Mouse (Mus musculus): ENCODE results near the gene Gm28043.

Gm28043 gene

DNA sequence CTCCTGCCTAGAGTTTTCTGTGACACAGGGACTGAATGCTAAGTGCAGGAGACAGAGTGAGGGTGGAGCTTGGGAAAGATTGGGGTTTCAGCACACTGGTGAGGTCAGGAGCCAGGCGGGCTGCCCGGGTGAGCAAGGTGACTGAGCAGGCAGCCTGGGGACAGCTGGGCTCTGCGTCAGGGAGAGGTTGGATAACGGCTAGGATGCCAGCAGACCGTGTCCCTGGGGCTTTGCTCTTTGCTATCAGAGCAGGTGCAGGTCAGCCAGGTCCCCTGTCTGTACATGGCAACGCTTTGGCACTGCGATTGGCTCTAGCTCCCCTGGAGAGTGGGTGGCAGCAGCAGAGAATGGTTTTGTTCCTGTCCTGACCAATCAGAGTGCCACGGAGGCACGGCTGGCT is 12.6 kb downstream of the Gm28043 start:
- no peak for DNase-seq (ENCODE audit: low read depth)

GRCm38 (mm10) chr17:29628946-29629345 is 14.3 kb downstream of the Gm28043 start:
- DNase-seq (ENCODE audit: low read depth): no peak

DNA sequence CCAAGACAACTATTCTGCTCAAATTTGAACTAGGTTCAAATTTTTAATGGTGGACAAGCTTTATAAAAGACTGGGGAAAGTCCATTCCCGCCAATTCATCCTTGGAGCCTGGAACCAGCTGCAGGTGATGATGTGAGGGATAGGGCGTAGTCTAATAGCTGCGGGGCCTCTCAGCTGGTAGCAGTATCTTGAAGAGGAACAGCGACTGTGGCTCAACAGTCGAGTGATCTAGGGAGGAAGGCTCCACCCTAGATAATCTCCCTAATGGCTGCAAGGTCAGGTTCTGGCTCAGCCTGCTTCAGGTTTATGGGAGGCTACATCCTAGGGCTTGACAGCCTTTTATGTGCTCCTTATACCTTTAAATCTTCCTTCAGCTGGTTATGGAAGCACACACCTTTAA is 14.9 kb downstream of the Gm28043 start:
- no peak for DNase-seq (ENCODE audit: low read depth)

GRCm38 (mm10) chr17:29632312-29632711 is 17.6 kb downstream of the Gm28043 start:
- no peak for DNase-seq (ENCODE audit: low read depth)

DNA sequence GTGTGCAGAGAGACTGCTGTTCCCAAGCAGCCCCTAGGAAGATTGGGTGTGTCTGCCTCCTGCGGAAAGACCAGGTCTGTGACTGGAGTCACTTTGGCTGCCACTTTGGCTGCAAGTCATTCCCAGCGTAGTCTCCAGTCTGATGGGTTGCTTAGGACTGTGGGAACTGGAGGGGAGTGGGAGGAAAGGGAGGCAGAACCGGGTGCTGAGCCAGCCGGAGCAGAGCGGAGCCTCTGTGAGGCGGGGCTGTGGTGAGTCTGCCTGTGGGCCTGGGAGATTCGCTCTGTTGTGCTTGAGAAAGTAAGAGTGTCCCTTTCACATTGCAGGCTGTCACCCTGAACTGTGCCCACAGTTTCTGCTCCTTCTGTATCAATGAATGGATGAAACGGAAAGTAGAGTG is 20.8 kb downstream of the Gm28043 start:
- no peak for DNase-seq (ENCODE audit: low read depth)

DNA sequence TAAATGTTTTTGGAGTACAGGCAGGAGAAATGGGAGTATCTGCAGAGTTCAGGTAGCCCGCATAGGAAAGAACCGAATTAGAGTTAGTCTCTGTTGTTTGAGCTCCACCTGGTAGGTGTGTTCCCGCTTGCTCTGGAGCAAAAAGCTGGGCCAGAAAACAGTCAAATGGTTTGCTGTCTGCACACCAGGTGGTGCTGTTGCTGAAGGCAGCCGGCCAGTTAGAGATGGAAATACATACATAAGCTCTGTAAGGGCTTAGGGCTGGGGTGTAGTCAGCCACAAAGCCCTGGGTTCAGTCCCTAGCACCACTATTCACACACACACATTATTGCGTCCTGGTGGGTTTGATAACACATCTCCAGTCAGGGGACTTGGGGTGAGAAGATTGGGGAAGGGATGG is 21.4 kb downstream of the Gm28043 start:
- DNase-seq (ENCODE audit: low read depth): peak; percentile 47

GRCm38 (mm10) chr17:29637377-29637776 is 22.7 kb downstream of the Gm28043 start:
- DNase-seq (ENCODE audit: low read depth): no peak

- no peak for DNase-seq (ENCODE audit: low read depth)
Measured at GRCm38 (mm10) chr17:29637895-29638294, 23.2 kb downstream of the Gm28043 start.

GRCm38 (mm10) chr17:29640971-29641370 is 26.3 kb downstream of the Gm28043 start:
- DNase-seq (ENCODE audit: low read depth): no peak

GRCm38 (mm10) chr17:29642219-29642618 is 27.5 kb downstream of the Gm28043 start:
- DNase-seq (ENCODE audit: low read depth): no peak

- no peak for DNase-seq (ENCODE audit: low read depth)
Measured at GRCm38 (mm10) chr17:29658249-29658648, 43.6 kb downstream of the Gm28043 start.

GRCm38 (mm10) chr17:29660076-29660761 is 45.5 kb downstream of the Gm28043 start, which contains the start of gene Cmtr1:
Cmtr1 (plus strand) TSS chr17:29660595.
- peak; percentile 96 for DNase-seq (ENCODE audit: low read depth)

- DNase-seq (ENCODE audit: low read depth): peak; percentile 73
Measured at GRCm38 (mm10) chr17:29660762-29661391, 46.2 kb downstream of the Gm28043 start.

DNA sequence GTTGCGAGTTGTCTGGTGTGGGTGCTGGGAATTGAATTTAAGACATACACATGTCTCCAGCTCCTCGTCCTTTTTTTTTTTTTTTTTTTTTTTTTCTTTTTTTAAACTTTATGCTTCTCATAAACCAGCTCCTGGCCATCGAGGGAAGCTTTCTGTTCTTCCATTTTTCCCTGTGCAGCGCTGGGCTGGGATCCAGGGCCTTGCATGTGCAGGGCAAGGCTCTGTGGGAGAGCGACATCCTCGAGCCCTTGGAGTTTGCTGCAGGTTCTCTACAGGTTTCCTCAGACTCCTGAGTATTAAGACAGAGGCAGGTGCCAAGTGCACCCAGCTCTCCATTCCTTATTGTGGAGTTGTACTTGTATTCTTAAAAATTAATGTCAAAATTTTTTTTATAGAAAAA is 47.5 kb downstream of the Gm28043 start:
- DNase-seq (ENCODE audit: low read depth): no peak

DNA sequence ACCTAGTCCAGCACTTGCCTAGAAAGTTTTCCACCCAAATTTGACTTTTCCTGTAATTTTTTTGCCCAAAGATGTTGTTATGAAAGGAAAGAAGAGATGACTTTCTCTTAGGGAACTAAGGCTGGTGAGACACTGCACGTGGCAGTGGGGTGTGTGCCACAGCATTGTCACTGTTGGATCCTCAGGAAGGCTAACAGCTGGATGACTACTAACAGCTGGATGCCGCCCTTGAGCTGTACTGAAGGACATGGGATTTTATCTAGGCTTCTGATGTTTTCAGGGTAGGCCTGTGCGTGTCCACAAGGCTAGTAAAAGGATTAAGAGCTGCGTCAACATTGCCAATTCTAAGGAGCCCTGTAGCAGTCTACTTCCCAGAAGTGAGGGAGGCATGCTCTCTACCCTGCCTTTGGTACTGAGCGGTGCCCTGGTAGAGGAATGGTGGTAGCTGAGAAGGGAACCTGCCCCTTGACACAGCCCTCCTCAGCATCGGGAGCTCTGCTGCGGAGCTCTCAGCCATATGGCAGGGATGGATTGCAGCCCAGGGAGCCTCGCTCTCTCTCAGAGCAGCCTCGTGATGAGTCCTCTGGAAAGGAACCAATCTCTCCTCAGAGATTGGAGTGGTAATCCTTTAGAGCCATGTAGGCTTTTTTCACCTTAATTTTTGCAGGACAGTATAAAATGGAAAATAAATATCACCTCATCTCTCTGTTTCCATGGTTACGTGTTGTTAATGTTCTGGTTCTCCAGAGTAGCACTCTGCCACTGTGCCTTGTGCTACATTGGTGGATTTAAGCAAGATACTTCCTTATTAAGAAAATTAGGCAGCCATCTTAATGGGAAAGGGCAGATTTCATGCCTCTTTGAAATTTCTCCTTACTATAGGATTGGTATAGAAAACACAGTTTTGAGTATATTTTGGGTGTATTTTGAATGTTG is 53.6 kb downstream of the Gm28043 start:
- no peak for DNase-seq (ENCODE audit: low read depth)

- no peak for DNase-seq (ENCODE audit: low read depth)
Measured at GRCm38 (mm10) chr17:29669030-29669429, 54.4 kb downstream of the Gm28043 start.

DNA sequence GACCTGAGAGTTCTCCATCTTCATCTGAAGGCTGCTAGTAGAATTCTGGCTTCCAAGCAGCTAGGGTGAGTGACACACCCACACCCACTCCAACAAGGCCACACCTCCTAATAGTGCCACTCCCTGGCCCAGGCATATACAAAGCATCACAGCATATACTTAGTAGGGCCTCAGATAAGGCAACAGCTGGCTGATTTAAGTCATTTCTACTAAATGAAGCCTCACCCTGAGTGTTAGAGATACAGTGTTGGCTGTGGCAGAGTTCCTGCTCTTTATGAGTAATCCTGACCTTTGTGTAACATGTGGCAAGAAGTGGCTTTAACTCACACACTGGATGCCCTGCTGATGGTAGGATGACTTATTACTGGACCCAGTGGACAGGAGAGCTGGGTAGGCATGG is 55.3 kb downstream of the Gm28043 start:
- no peak for DNase-seq (ENCODE audit: low read depth)

- no peak for DNase-seq (ENCODE audit: low read depth)
Measured at GRCm38 (mm10) chr17:29671021-29671420, 56.3 kb downstream of the Gm28043 start.

DNA sequence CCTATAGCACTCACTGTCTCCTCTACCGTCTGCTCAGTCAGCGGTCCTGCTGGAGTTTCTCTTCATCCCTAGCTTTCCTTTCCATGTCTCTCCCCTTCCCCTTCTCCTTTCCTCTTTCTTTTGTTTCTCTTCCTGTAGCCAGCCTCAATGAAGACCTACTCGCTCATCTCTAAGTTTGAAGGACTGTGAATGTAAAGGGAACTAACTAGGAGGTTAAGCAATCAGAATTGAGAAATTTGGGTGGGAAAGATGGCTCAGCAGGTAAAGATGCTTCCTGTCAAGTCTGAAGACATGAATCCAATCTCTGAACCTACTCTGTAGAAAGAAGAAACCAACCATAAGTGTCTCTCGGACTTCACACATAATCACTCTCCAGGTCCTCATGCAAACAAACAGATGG is 58.6 kb downstream of the Gm28043 start:
- DNase-seq (ENCODE audit: low read depth): no peak

DNA sequence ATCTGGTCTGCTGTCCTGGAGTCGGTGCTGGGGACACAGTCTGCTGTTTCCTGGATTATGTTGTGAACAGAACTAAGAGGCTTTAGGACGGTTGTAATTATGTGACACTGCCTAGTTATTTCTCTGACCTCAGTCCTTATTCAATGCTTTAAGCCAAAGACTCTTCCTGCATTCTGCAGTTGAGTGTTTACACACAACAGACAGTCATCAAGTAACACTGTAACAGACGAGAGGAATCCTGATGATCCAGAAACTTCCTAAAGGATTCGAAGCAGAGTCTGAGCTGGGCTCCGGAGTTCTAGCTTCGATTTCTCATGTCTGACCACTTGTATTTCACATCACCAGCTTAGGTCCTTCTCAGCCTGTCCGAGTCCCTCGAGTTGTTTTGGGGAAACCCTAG is 63.9 kb downstream of the Gm28043 start:
- no peak for DNase-seq (ENCODE audit: low read depth)

DNA sequence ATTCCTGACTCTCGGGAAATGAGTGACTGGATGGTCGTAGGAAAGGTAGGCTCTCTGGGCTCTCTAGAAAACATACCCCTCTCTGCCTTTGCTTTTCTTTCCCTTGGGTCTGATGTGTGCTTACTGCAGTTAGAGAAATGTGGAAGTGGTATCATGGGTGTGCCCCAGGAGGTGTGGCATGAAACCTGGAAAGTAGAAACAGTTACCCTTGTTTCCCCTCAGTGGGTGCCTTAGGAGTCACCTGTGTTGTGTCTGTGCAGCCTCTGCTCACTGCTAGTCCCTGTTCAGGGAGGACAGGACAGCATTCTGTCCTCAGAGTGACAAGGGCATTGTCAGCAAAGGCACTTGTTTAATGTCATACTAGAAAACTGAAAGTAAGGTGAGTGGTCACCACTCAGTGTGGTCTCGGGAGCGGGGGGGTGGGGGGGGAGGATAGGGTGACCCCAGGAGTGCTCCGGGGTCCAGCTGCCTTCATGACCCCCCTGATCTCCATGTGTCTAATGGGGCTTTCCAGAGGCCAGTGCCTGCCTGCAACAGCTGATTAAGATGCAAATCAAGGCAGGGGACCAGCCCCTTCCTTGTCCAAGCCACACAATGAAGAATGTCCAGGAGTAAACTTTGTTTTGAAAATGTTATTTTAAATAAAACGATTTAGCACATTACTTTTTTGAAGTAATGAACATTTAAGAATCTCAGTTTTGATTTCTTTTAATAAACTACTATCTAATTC is 64.5 kb downstream of the Gm28043 start:
- no peak for DNase-seq (ENCODE audit: low read depth)

DNA sequence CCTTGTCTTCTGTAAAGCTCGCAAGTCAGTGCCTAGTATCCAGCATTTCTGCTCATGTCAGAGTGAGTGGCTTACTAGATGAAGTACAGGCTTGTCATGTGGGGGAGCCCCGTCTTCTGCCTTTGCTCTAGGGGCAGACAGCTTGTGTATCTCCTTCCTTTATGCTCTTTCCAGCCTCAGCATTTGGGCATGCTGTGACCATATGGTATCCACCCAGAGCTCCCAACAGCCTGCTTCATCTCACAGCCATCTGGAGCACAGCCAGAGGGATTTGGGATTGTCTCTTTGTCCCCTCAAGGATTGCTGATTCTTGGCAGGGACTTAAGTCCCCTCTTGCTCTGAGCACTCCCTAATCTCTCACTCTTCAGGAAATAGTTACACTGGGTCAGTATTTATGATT is 65.5 kb downstream of the Gm28043 start:
- no peak for DNase-seq (ENCODE audit: low read depth)

All from induced T-regulatory cell, adult 2 months (primary cell).